Mouse (Mus musculus): ENCODE measurements at regions not wholly inside any gene's neighbourhood (a gene's known extent, or its start where the extent isn't known, plus 50 kb on each side); places are given as distances from the start of the nearest gene placed in this dataset.

- ATAC-seq (ENCODE audit: low read depth): no peak
- no peaks in the 10 kb centered on the region for H3K9me3 ChIP-seq (ENCODE audit: control insufficient read depth, low read length)
- no peak overlapping the region for H3K9ac ChIP-seq (ENCODE audit: low read length)
- H3K27me3 ChIP-seq (ENCODE audit: control insufficient read depth, insufficient read depth, low read depth, low read length): no peaks in the 10 kb centered on the region
- H3K36me3 ChIP-seq (ENCODE audit: control insufficient read depth, insufficient read depth, low read length): no peaks in the 10 kb centered on the region
- H3K27ac ChIP-seq (ENCODE audit: low read length): no peak overlapping the region
- H3K4me2 ChIP-seq (ENCODE audit: low read depth, low read length): no peak overlapping the region
- no peaks in the 10 kb centered on the region for H3K4me1 ChIP-seq (replicated peaks; ENCODE audit: control insufficient read depth, insufficient read depth, low read length)
- H3K4me3 ChIP-seq (ENCODE audit: low read length): no peak overlapping the region
These were observed 68.1 kb downstream of the Cenpw start for GRCm38 (mm10) chr10:30132243-30132642.

GRCm38 (mm10) chr10:30110341-30110740, 90.0 kb downstream of the Cenpw start:
- Histone ChIP-seq H3K4me2 (ENCODE audit: low read depth, low read length) (no peak overlapping the region), H3K9ac (ENCODE audit: low read length) (no peak overlapping the region), H3K9me3 (ENCODE audit: control insufficient read depth, low read length) (no peaks in the 10 kb centered on the region), H3K36me3 (ENCODE audit: control insufficient read depth, insufficient read depth, low read length) (no peaks in the 10 kb centered on the region), H3K4me3 (ENCODE audit: low read length) (no peak overlapping the region), H3K27ac (ENCODE audit: low read length) (no peak overlapping the region), H3K4me1 (replicated peaks; ENCODE audit: control insufficient read depth, insufficient read depth, low read length) (no peaks in the 10 kb centered on the region), H3K27me3 (ENCODE audit: control insufficient read depth, insufficient read depth, low read depth, low read length) (no peaks in the 10 kb centered on the region)
- no peak for ATAC-seq (ENCODE audit: low read depth)
- 66% methylated on average over 3 of the region's 3 CpGs for WGBS

GRCm38 (mm10) chr10:30102443-30102842, 97.9 kb downstream of the Cenpw start:
- H3K27ac ChIP-seq (ENCODE audit: low read length): no peak overlapping the region
- H3K4me3 ChIP-seq (ENCODE audit: low read length): no peak overlapping the region
- H3K9me3 ChIP-seq (ENCODE audit: control insufficient read depth, low read length): no peaks in the 10 kb centered on the region
- no peak for ATAC-seq (ENCODE audit: low read depth)
- no peak overlapping the region for H3K4me2 ChIP-seq (ENCODE audit: low read depth, low read length)
- no peaks in the 10 kb centered on the region for H3K27me3 ChIP-seq (ENCODE audit: control insufficient read depth, insufficient read depth, low read depth, low read length)
- H3K9ac ChIP-seq (ENCODE audit: low read length): no peak overlapping the region
- H3K4me1 ChIP-seq (replicated peaks; ENCODE audit: control insufficient read depth, insufficient read depth, low read length): no peaks in the 10 kb centered on the region
- no peaks in the 10 kb centered on the region for H3K36me3 ChIP-seq (ENCODE audit: control insufficient read depth, insufficient read depth, low read length)

GRCm38 (mm10) chr10:30094603-30095002, 105.8 kb downstream of the Cenpw start:
- H3K27me3 ChIP-seq (ENCODE audit: control insufficient read depth, insufficient read depth, low read depth, low read length): no peaks in the 10 kb centered on the region
- no peaks in the 10 kb centered on the region for H3K9me3 ChIP-seq (ENCODE audit: control insufficient read depth, low read length)
- no peak overlapping the region for H3K4me3 ChIP-seq (ENCODE audit: low read length)
- ATAC-seq (ENCODE audit: low read depth): no peak
- H3K36me3 ChIP-seq (ENCODE audit: control insufficient read depth, insufficient read depth, low read length): no peaks in the 10 kb centered on the region
- no peak overlapping the region for H3K4me2 ChIP-seq (ENCODE audit: low read depth, low read length)
- no peak overlapping the region for H3K9ac ChIP-seq (ENCODE audit: low read length)
- no peak overlapping the region for H3K27ac ChIP-seq (ENCODE audit: low read length)
- no peaks in the 10 kb centered on the region for H3K4me1 ChIP-seq (replicated peaks; ENCODE audit: control insufficient read depth, insufficient read depth, low read length)

- H3K27ac ChIP-seq (ENCODE audit: low read length): no peak overlapping the region
- H3K4me2 ChIP-seq (ENCODE audit: low read depth, low read length): no peak overlapping the region
- no peak overlapping the region for H3K4me3 ChIP-seq (ENCODE audit: low read length)
- no peak for ATAC-seq (ENCODE audit: low read depth)
- WGBS: 19% methylated on average over 1 of the region's 1 CpGs
- H3K4me1 ChIP-seq (replicated peaks; ENCODE audit: control insufficient read depth, insufficient read depth, low read length): no peaks in the 10 kb centered on the region
- no peaks in the 10 kb centered on the region for H3K36me3 ChIP-seq (ENCODE audit: control insufficient read depth, insufficient read depth, low read length)
- H3K9ac ChIP-seq (ENCODE audit: low read length): no peak overlapping the region
- no peaks in the 10 kb centered on the region for H3K9me3 ChIP-seq (ENCODE audit: control insufficient read depth, low read length)
- H3K27me3 ChIP-seq (ENCODE audit: control insufficient read depth, insufficient read depth, low read depth, low read length): no peaks in the 10 kb centered on the region
These were observed 108.8 kb downstream of the Cenpw start for GRCm38 (mm10) chr10:30091549-30091948.

- Histone ChIP-seq H3K9ac (ENCODE audit: low read length) (no peak overlapping the region), H3K4me1 (replicated peaks; ENCODE audit: control insufficient read depth, insufficient read depth, low read length) (no peaks in the 10 kb centered on the region), H3K9me3 (ENCODE audit: control insufficient read depth, low read length) (no peaks in the 10 kb centered on the region), H3K36me3 (ENCODE audit: control insufficient read depth, insufficient read depth, low read length) (no peaks in the 10 kb centered on the region), H3K27ac (ENCODE audit: low read length) (no peak overlapping the region), H3K4me3 (ENCODE audit: low read length) (no peak overlapping the region), H3K4me2 (ENCODE audit: low read depth, low read length) (no peak overlapping the region), H3K27me3 (ENCODE audit: control insufficient read depth, insufficient read depth, low read depth, low read length) (no peaks in the 10 kb centered on the region)
- WGBS: 36% methylated on average over 7 of the region's 7 CpGs
- ATAC-seq (ENCODE audit: low read depth): peak; percentile 85
These were observed 111.0 kb downstream of the Cenpw start for GRCm38 (mm10) chr10:30089406-30089805.

GRCm38 (mm10) chr10:30085059-30085458, 115.3 kb downstream of the Cenpw start:
- ATAC-seq (ENCODE audit: low read depth): no peak
- H3K9me3 ChIP-seq (ENCODE audit: control insufficient read depth, low read length): no peaks in the 10 kb centered on the region
- no peak overlapping the region for H3K4me2 ChIP-seq (ENCODE audit: low read depth, low read length)
- no peak overlapping the region for H3K27ac ChIP-seq (ENCODE audit: low read length)
- no peak overlapping the region for H3K4me3 ChIP-seq (ENCODE audit: low read length)
- H3K36me3 ChIP-seq (ENCODE audit: control insufficient read depth, insufficient read depth, low read length): no peaks in the 10 kb centered on the region
- H3K9ac ChIP-seq (ENCODE audit: low read length): no peak overlapping the region
- WGBS: 82% methylated on average over 5 of the region's 5 CpGs
- H3K4me1 ChIP-seq (replicated peaks; ENCODE audit: control insufficient read depth, insufficient read depth, low read length): no peaks in the 10 kb centered on the region
- H3K27me3 ChIP-seq (ENCODE audit: control insufficient read depth, insufficient read depth, low read depth, low read length): no peaks in the 10 kb centered on the region

GRCm38 (mm10) chr10:30066692-30067091, 133.7 kb downstream of the Cenpw start:
- H3K4me2 ChIP-seq (ENCODE audit: low read depth, low read length): no peak overlapping the region
- H3K27ac ChIP-seq (ENCODE audit: low read length): no peak overlapping the region
- H3K9me3 ChIP-seq (ENCODE audit: control insufficient read depth, low read length): no peaks in the 10 kb centered on the region
- no peaks in the 10 kb centered on the region for H3K36me3 ChIP-seq (ENCODE audit: control insufficient read depth, insufficient read depth, low read length)
- no peaks in the 10 kb centered on the region for H3K27me3 ChIP-seq (ENCODE audit: control insufficient read depth, insufficient read depth, low read depth, low read length)
- no peak for ATAC-seq (ENCODE audit: low read depth)
- 53% methylated on average over 2 of the region's 2 CpGs for WGBS
- no peaks in the 10 kb centered on the region for H3K4me1 ChIP-seq (replicated peaks; ENCODE audit: control insufficient read depth, insufficient read depth, low read length)
- no peak overlapping the region for H3K9ac ChIP-seq (ENCODE audit: low read length)
- no peak overlapping the region for H3K4me3 ChIP-seq (ENCODE audit: low read length)

- ATAC-seq (ENCODE audit: low read depth): no peak
- WGBS: 54% methylated on average over 4 of the region's 4 CpGs
- Histone ChIP-seq H3K9ac (ENCODE audit: low read length) (no peak overlapping the region), H3K27ac (ENCODE audit: low read length) (no peak overlapping the region), H3K36me3 (ENCODE audit: control insufficient read depth, insufficient read depth, low read length) (no peaks in the 10 kb centered on the region), H3K4me2 (ENCODE audit: low read depth, low read length) (no peak overlapping the region), H3K4me1 (replicated peaks; ENCODE audit: control insufficient read depth, insufficient read depth, low read length) (no peaks in the 10 kb centered on the region), H3K9me3 (ENCODE audit: control insufficient read depth, low read length) (no peaks in the 10 kb centered on the region), H3K4me3 (ENCODE audit: low read length) (no peak overlapping the region), H3K27me3 (ENCODE audit: control insufficient read depth, insufficient read depth, low read depth, low read length) (no peaks in the 10 kb centered on the region)
These were observed 169.7 kb downstream of the Cenpw start for GRCm38 (mm10) chr10:30030621-30031020.

- Histone ChIP-seq H3K27me3 (ENCODE audit: control insufficient read depth, insufficient read depth, low read depth, low read length) (no peaks in the 10 kb centered on the region), H3K27ac (ENCODE audit: low read length) (no peak overlapping the region), H3K4me1 (replicated peaks; ENCODE audit: control insufficient read depth, insufficient read depth, low read length) (no peaks in the 10 kb centered on the region), H3K9me3 (ENCODE audit: control insufficient read depth, low read length) (no peaks in the 10 kb centered on the region), H3K36me3 (ENCODE audit: control insufficient read depth, insufficient read depth, low read length) (no peaks in the 10 kb centered on the region), H3K4me2 (ENCODE audit: low read depth, low read length) (no peak overlapping the region), H3K9ac (ENCODE audit: low read length) (no peak overlapping the region), H3K4me3 (ENCODE audit: low read length) (no peak overlapping the region)
- 48% methylated on average over 6 of the region's 6 CpGs for WGBS
- no peak for ATAC-seq (ENCODE audit: low read depth)
These were observed 197.3 kb downstream of the Cenpw start for GRCm38 (mm10) chr10:30002950-30003636.
